Mouse (Mus musculus): ENCODE measurements around the gene Hnrnpl. TPM values are rescaled to one million over a fixed set of nuclear protein-coding genes. Genes with fewer than 3 reads are reported as not detected.

Gene Hnrnpl
- total and polyA plus RNA-seq, 3 experiments = 296 to 645 (median 371) TPM

GRCm38 (mm10) chr7:28808957-28809393, 634 bp downstream of the Hnrnpl start (continued):
- TF ChIP-seq UBTF (IDR thresholded peaks at IDR 0.05; ENCODE audit: low read depth, low read length) (0 out of 2 replicates have a peak, but pooled peaks have one; percentile 60), ZMIZ1 (IDR thresholded peaks at IDR 0.05; ENCODE audit: low read depth, low read length) (peak; percentile 73), ELF1 (IDR thresholded peaks at IDR 0.05; ENCODE audit: low read depth, low read length) (0 out of 2 replicates have a peak, but pooled peaks have one; percentile 34), PAX5 (IDR thresholded peaks at IDR 0.05; ENCODE audit: low read length) (no peak), POLR2A (IDR thresholded peaks at IDR 0.05; ENCODE audit: low read depth, low read length) (peak; percentile 78), MAFK (IDR thresholded peaks at IDR 0.05; ENCODE audit: insufficient replicate concordance, low read length) (no peak), TCF12 (IDR thresholded peaks at IDR 0.05; ENCODE audit: low read depth, low read length) (no peak; the same call in 1 of the 2 replicates), GABPA (IDR thresholded peaks at IDR 0.05; ENCODE audit: insufficient replicate concordance, low read depth, low read length) (no peak)

- dilution Hi-C loops (cut with MboI; ENCODE audit: extremely low pct_ligation_motif_present, extremely low pct_unique_long_range_greater_than_20kb, low sequenced_read_pairs) (no loop called here), in situ Hi-C loops (cut with MboI; ENCODE audit: low pct_ligation_motif_present, low pct_unique_long_range_greater_than_20kb, low sequenced_read_pairs) (no loop called here)
- no peaks in the 10 kb centered on the region for H3K9me3 ChIP-seq (replicated peaks; ENCODE audit: low read length)
- H3K36me3 ChIP-seq (replicated peaks in 1 of 2; ENCODE audit: control insufficient read depth in 1 of 2, insufficient read depth in 1 of 2, low read length in 1 of 2) = peaks cover 25 to 28% of the 10 kb centered on the region in 2 experiments
- peaks cover 3 to 36% of the 10 kb centered on the region in 2 experiments; a peak in 3 of 4 replicates for H3K4me1 ChIP-seq (ENCODE audit: control insufficient read depth in 1 of 2, insufficient read depth in 2 of 2)
- H3K27ac ChIP-seq (ENCODE audit: insufficient read depth, low read depth) = peak overlapping the region; percentile 89
- TF ChIP-seq MYC (IDR thresholded peaks at IDR 0.05; ENCODE audit: low read depth, low read length) (0 out of 2 replicates have a peak, but pooled peaks have one; percentile 49), NRF1 (IDR thresholded peaks at IDR 0.05; ENCODE audit: low read depth, low read length) (peak; percentile 77), ELF1 (IDR thresholded peaks at IDR 0.05; ENCODE audit: low read depth, low read length) (no peak), ETS1 (conservative IDR thresholded peaks at IDR 0.05; ENCODE audit: low read depth, low read length) (no peak; the same call in 1 of the 2 replicates), JUN (IDR thresholded peaks at IDR 0.05; ENCODE audit: insufficient read depth, low read depth, low read length) (no peak), MXI1 (IDR thresholded peaks at IDR 0.05; ENCODE audit: low read depth, low read length) (peak; percentile 62; the same call in 1 of the 2 replicates), SMC3 (IDR thresholded peaks at IDR 0.05; ENCODE audit: low read depth, low read length) (no peak), IRF4 (IDR thresholded peaks at IDR 0.05; ENCODE audit: low read depth, low read length) (no peak), MAZ (IDR thresholded peaks at IDR 0.05; ENCODE audit: low read depth, low read length) (no peak; the same call in 1 of the 2 replicates), EP300 (IDR thresholded peaks at IDR 0.05; ENCODE audit: low read length) (no peak), PAX5 (IDR thresholded peaks at IDR 0.05; ENCODE audit: low read length) (no peak), ZMIZ1 (IDR thresholded peaks at IDR 0.05; ENCODE audit: low read depth, low read length) (no peak), ZNF384 (IDR thresholded peaks at IDR 0.05; ENCODE audit: low read depth, low read length) (no peak), BHLHE40 (IDR thresholded peaks at IDR 0.05; ENCODE audit: low read depth, low read length) (peak; percentile 85), ZKSCAN1 (IDR thresholded peaks at IDR 0.05; ENCODE audit: borderline replicate concordance, low read depth, low read length) (no peak), JUND (conservative IDR thresholded peaks at IDR 0.05; ENCODE audit: low read depth, low read length) (no peak), E2F4 (IDR thresholded peaks at IDR 0.05; ENCODE audit: insufficient replicate concordance, low read depth, low read length) (no peak), SIN3A (IDR thresholded peaks at IDR 0.05; ENCODE audit: low read length) (0 out of 2 replicates have a peak, but pooled peaks have one; percentile 10), POLR2A (IDR thresholded peaks at IDR 0.05; ENCODE audit: low read depth, low read length) (peak; percentile 50; the same call in 1 of the 2 replicates), NELFE (IDR thresholded peaks at IDR 0.05; ENCODE audit: low read depth, low read length) (no peak; the same call in 1 of the 2 replicates), MAFK (IDR thresholded peaks at IDR 0.05; ENCODE audit: insufficient replicate concordance, low read length) (no peak), TCF12 (IDR thresholded peaks at IDR 0.05; ENCODE audit: low read depth, low read length) (no peak; the same call in 1 of the 2 replicates)
- peak overlapping the region; percentile 40 for H3K4me2 ChIP-seq (ENCODE audit: insufficient read depth, low read depth, poor library complexity, severe bottlenecking)
- H3K4me3 ChIP-seq (replicated peaks in 1 of 3; ENCODE audit: low read depth in 2 of 3, low read length in 2 of 3, poor library complexity in 1 of 3) = peak overlapping the region; percentile 63 to 90 (median 74)
- H3K9ac ChIP-seq (ENCODE audit: insufficient read depth, low read depth) = peak overlapping the region; percentile 96
- peak; percentile 77 for DNase-seq (ENCODE audit: extremely low read depth)
- peaks cover 32% of the 10 kb centered on the region for H3K79me2 ChIP-seq (replicated peaks; ENCODE audit: control insufficient read depth, extremely low read depth, insufficient read depth, poor library complexity, severe bottlenecking)
- H3K27me3 ChIP-seq (replicated peaks) = no peaks in the 10 kb centered on the region
These were observed 1.2 kb downstream of the Hnrnpl start for GRCm38 (mm10) chr7:28809401-28810089.

Measured in CH12.LX (cell line).